Mouse (Mus musculus): ENCODE results near the gene Agpat3.
A peak's percentile ranks its signal among the peaks of the same experiment; 100 is the strongest.

The Agpat3 gene

DNA sequence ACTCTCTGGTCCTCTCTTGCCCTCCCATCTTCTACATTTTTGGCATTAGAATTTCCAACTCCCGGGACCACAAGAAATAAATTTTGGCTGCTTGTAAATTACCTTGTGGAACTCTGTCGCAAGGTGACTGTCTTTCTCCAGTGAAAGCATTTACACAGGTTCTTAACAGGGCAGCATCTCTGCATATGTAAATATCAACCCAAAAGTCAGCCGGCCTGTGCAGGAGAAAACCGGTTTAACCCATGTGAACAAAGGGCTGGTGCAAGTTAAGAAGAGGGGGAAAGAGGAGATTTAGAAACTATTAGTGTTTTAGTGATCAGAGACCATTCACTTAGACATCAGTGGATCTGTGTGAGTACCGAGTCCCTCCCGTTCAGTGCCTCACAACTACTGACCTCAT, 92.6 kb downstream of the Agpat3 start:
- peak; percentile 30 for DNase-seq (ENCODE audit: low spot score)

DNA sequence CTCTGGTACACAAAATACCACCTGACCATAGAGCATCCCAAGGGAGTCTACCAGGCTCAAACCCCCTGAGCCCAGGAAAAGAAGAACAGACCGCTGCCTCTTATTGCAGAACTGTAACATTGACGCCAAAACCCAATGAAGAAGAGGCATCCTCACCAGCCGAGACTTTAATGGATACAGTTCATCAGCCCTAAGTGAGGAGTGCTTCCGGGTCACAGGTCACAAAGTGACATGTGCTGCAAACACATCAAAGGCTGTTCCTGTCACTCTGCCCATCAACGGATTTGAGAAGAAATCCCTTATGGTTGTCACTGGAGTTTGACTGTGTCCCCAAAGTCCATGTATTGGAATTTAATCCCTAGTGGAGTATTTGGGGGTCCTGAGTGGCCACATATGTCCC, 93.1 kb downstream of the Agpat3 start:
- no peak for DNase-seq (ENCODE audit: low spot score)

DNA sequence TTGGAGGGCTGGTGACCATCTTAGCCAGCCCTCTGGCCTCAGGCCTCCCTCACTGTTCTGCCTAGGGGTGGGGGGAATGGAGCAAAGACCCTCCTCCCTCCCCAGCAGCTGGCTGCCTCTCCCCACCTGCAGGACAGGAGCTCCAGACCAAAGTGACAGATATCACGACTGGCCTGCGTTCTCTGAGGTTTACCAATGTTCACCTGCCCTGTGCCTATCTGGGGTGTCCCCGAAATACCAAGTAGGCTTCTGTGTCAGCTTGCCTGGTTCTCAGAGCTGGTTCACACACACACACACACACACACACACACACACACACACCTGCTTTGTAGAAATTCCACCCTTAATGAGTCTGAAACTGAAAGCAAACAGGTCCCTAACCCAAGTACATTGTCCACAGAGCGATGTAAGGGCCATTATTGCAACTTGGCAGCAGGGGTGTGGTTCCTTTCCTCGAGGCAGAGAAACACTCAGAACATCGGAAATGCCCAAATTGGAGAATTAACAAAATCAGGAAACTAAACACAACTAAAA, 94.1 kb downstream of the Agpat3 start:
- DNase-seq (ENCODE audit: low spot score): no peak

GRCm38 (mm10) chr10:78255646-78256059, 96.6 kb downstream of the Agpat3 start:
- no peak for DNase-seq (ENCODE audit: low spot score)

- no peak for DNase-seq (ENCODE audit: low spot score)
These were observed 105.1 kb downstream of the Agpat3 start for GRCm38 (mm10) chr10:78247206-78247605.

DNA sequence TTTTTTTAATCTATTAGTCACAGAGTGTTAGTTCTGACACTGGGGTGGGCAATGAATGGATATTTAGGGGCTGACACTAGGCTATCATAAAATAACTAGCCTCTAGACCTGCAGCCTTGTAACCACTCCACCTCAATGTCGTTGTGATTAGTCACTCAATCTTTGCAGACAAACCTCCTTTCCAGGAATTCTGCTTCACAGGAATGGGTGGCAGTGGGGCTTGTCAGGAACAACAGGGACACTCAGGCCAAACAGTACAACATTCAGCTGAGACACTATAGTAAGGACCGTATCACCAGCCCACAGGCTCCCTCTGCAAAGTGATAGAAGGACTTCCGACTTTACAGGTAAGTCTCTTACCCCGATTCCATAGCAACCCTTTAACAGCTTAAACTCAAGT, 105.6 kb downstream of the Agpat3 start:
- DNase-seq (ENCODE audit: low spot score): no peak

GRCm38 (mm10) chr10:78245225-78245547, 107.1 kb downstream of the Agpat3 start:
- no peak for DNase-seq (ENCODE audit: low spot score)

- peak; percentile 89 for DNase-seq (ENCODE audit: low spot score)
These were observed 107.7 kb downstream of the Agpat3 start, which contains the start of gene Trappc10 for GRCm38 (mm10) chr10:78244438-78245224. Gene Trappc10 (minus strand): TSS chr10:78244641.

GRCm38 (mm10) chr10:78244058-78244437, 108.2 kb downstream of the Agpat3 start:
- peak; percentile 17 for DNase-seq (ENCODE audit: low spot score)

- no peak for DNase-seq (ENCODE audit: low spot score)
These were observed 113.4 kb downstream of the Agpat3 start for GRCm38 (mm10) chr10:78238926-78239325.

- DNase-seq (ENCODE audit: low spot score): no peak
These were observed 114.0 kb downstream of the Agpat3 start for GRCm38 (mm10) chr10:78238297-78238696.

DNA sequence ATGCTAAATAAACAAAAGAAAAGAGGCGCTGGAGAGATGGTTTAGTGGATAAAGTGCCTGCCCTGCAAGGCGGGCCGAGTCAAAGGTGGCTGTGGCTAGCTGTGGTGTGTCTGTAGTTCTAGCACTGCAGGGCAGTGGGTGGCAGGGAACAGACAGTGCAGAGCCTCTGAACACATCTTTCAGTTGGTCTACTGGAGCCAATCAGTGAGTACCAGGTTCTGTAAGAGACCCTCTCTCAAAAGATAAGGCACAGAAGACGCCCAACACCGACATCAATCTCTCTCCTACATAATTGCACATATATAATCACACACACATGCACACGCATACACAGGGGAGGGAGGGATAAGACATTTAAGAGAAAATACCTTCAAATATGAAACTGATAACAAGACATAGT, 114.5 kb downstream of the Agpat3 start:
- DNase-seq (ENCODE audit: low spot score): no peak

GRCm38 (mm10) chr10:78236885-78237629, 115.2 kb downstream of the Agpat3 start:
- DNase-seq (ENCODE audit: low spot score): no peak

DNA sequence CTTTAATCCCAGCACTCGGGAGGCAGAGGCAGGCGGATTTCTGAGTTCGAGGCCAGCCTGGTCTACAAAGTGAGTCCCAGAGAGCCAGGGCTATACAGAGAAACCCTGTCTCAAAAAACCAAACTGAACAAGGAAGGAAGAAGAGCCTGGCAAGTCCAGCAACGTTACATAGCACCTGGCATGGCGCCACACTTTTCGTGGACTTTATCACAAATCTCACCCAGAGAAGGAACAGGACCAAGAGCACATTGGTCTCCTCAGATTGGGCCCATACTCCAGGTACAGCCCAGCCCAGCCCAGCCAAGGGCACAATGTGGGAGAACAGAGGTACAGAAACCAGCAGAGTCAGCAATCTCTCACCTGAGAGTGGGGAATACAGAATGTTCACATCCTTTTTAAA, 118.5 kb downstream of the Agpat3 start:
- peak; percentile 32 for DNase-seq (ENCODE audit: low spot score)

DNA sequence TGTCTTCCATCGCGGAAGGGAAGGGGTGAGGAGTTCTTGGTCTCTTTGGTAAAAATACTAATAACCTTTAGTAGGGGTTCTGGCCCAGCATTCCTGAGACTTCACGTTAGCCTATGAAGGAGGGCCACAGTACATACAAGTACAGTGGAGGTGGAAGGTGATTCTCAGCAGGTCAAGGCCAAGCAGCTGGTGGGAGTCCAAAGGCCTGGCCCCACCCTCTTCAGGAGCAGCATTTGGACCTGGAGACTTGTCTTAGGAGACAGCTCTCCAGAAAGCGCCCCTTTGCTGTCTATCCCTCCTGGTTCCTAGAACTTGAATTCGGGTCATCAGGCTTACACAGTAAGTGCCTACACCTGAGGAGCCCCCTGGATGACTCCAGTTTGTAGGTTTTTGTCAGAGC, 119.1 kb downstream of the Agpat3 start:
- DNase-seq (ENCODE audit: low spot score): no peak

DNA sequence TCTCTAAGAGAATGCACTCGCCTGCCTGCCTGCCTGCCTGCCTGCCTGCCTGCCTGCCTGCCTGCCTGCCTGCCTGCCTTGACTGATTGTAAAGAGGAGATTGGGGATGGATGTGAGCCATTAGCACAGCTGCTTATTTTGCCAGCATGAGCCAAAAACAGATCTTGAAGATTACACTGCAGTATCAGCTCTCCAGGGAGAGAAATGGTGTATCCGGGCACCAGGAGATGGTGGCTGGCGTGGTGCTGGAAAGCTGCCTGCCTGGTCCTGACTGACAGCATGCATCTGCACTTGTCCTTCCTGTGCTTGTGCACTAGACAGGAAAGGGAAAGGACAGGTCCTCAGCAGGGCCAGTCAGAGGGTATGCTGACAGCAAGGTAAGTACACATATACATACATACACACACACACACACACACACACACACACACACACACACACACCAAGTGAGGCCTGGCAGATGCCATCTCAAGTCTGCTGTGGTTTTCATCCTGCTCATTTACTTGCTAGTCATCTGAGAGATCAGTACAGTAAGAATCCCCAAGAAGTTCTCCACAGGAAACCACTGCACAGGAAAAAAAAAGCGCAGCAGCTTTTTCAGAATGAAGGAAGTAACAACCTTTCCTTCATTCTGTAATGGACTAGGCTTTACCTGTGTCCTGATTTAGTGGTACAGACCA, 119.8 kb downstream of the Agpat3 start:
- no peak for DNase-seq (ENCODE audit: low spot score)

GRCm38 (mm10) chr10:78228560-78228928, 123.7 kb downstream of the Agpat3 start:
- no peak for DNase-seq (ENCODE audit: low spot score)

DNA sequence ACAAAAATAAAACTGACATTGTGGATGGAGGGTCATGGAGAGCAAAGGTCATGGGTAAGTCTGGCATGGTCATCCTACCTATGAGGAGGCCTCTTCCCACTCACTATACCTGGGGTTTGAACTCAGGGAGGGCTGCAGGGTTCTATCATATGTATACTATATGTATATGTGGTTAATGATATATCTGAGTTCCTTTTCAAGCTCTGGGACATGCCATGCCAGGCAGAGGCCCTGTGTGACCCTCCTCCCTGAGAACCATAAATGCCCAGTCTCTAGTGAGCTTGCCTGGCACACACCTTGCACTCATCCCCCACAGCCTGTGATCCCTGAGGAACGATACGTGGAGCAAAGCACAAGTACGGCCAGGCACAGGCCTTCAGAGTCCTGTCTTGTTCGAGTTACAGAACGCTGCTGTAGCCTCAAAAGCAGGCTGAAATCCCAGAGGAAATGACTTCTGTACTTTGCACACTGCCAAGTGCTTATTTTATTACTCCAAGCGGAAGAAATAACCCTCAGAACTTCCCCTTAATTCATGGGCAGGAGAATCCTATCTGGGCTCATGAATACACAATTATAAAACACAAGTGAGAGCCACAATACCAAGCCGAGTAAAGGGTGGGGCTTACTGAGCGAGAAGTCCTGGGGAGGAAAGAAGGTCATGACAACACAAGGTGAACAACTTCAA, 124.3 kb downstream of the Agpat3 start:
- no peak for DNase-seq (ENCODE audit: low spot score)

DNA sequence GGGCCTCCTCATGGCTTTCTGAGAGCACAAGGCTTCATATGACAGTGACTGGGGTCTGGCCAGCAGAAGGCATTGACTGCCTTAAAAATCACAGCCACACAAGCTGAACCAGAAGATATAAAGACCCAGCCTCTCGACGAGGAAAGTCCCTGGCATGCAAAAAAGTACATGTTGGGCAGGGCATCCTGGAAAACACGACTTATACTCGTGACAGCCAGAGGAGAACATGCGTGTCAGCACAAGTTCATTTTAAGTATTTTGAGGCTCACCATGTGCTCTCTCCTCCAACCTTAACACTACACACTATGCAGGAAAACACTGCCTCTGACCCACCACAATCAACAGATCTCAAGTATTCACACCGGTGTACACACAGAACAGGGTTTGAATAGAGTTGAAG, 128.2 kb downstream of the Agpat3 start:
- no peak for DNase-seq (ENCODE audit: low spot score)

GRCm38 (mm10) chr10:78222908-78223307, 129.4 kb downstream of the Agpat3 start:
- no peak for DNase-seq (ENCODE audit: low spot score)

- no peak for DNase-seq (ENCODE audit: low spot score)
These were observed 131.0 kb downstream of the Agpat3 start for GRCm38 (mm10) chr10:78221315-78221714.

DNA sequence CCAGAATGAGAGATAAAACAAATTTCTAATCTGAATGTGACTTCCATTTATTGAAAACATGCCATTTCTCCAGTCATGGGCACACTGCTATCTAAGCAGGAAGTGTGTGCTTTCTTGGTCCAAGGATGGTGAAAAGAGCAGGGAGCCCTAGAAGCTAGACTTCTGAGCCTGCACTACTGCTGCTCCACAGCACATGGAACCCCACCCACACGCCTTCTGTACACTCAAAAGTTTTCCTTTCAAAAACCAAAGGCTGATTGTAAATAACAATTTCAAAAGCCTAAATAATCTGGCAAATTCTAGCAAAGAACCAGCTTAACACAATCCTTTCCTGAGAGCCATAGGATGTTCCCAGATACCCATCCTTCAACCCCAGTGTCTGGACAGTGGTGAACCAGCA, 132.8 kb downstream of the Agpat3 start:
- no peak for DNase-seq (ENCODE audit: low spot score)
